Mouse (Mus musculus): ENCODE results near the gene Copb1.

- TF ChIP-seq POLR2A (IDR thresholded peaks at IDR 0.05; ENCODE audit: insufficient read depth, low read depth, low read length) = no peak
- TF ChIP-seq EP300 (IDR thresholded peaks at IDR 0.05; ENCODE audit: insufficient read depth, low read depth, low read length) = no peak
- TF ChIP-seq CTCF (IDR thresholded peaks at IDR 0.05) = no peak
These were observed 56.3 kb downstream of the Copb1 start for GRCm38 (mm10) chr7:114198252-114198651.

Data from heart, adult 2 months (tissue).